Mouse (Mus musculus) embryonic facial prominence, embryonic 10.5 days (tissue): ENCODE measurements around the gene Ciao2a. TPM values are rescaled to one million over a fixed set of nuclear protein-coding genes. Genes with fewer than 3 reads are reported as not detected.

ENCODE experiments used
- DNase-seq: peaks from one replicate; pipeline ENCODE4 v3.0.0-alpha.2; 2017; ENCODE audit warnings: low spot score
- H3K27ac ChIP-seq: fragments of 300-500 bp; sonication (generic); replicated peaks from 2 replicates; pipeline ENCODE4 v1.5.1; 2016; ENCODE audit warnings: mild to moderate bottlenecking
- H3K27me3 ChIP-seq: fragments of 300-500 bp; sonication (generic); replicated peaks from 2 replicates; pipeline ENCODE4 v1.6.1; 2016; ENCODE audit warnings: low read depth, mild to moderate bottlenecking; ENCODE audit not compliant: poor library complexity, severe bottlenecking
- H3K36me3 ChIP-seq: fragments of 300-500 bp; sonication (generic); replicated peaks from 2 replicates; pipeline ENCODE4 v1.6.1; 2016; ENCODE audit warnings: mild to moderate bottlenecking, moderate library complexity
- H3K4me1 ChIP-seq: fragments of 300-500 bp; sonication (generic); 2 replicates; pipeline ENCODE4 v1.6.1; 2016
- H3K4me3 ChIP-seq: fragments of 300-500 bp; sonication (generic); 2 replicates; pipeline ENCODE4 v1.5.1; 2016; ENCODE audit warnings: mild to moderate bottlenecking, moderate library complexity
- H3K9me3 ChIP-seq: fragments of 300-500 bp; sonication (generic); 2 replicates; pipeline ENCODE4 v1.6.1; 2016; ENCODE audit warnings: mild to moderate bottlenecking
- WGBS: fragments of 180-500 bp; shearing (Covaris S2); methylation state at CpG from one replicate; pipeline ENCODE4 v1.1.7; 2016; 5-methylcytosine and 5-hydroxymethylcytosine counted together
- polyA plus RNA-seq: library from polyadenylated mRNA; unstranded; fragments of >200 nt; fragmentation: Nextera tagmentation; extraction: Ambion mirVana; gene quantifications from 2 replicates; pipeline ENCODE4 v1.2.1, GENCODE M21; 2016

The Ciao2a gene
- polyA plus RNA-seq, 1 experiment from 2014 or later = 159 TPM

- WGBS = 79% methylated on average over 6 of the region's 6 CpGs
- H3K27ac ChIP-seq = no peak overlapping the region
- H3K4me1 ChIP-seq = peaks cover 8% of the 10 kb centered on the region
- DNase-seq = no peak
- no peak overlapping the region for H3K4me3 ChIP-seq
- H3K9me3 ChIP-seq = no peaks in the 10 kb centered on the region
- H3K27me3 ChIP-seq = no peaks in the 10 kb centered on the region
- peaks cover 96% of the 10 kb centered on the region for H3K36me3 ChIP-seq
Observed at GRCm38 (mm10) chr9:66102668-66103067, 23.7 kb upstream of the Ciao2a start.

- Histone ChIP-seq H3K36me3 (peaks cover 99% of the 10 kb centered on the region), H3K4me3 (no peak overlapping the region)
Observed at GRCm38 (mm10) chr9:66104601-66105000, 21.8 kb upstream of the Ciao2a start.

GRCm38 (mm10) chr9:66105168-66105567 lies 21.2 kb upstream of the Ciao2a start:
- Histone ChIP-seq H3K27me3 (no peaks in the 10 kb centered on the region), H3K4me3 (no peak overlapping the region), H3K9me3 (no peaks in the 10 kb centered on the region), H3K4me1 (peaks cover 10% of the 10 kb centered on the region), H3K27ac (no peak overlapping the region), H3K36me3 (peaks cover 97% of the 10 kb centered on the region)
- no peak for DNase-seq
- WGBS = 89% methylated on average over 8 of the region's 8 CpGs

More at GRCm38 (mm10) chr9:66104601-66105000, 21.8 kb upstream of the Ciao2a start:
- Histone ChIP-seq H3K27me3 (no peaks in the 10 kb centered on the region), H3K9me3 (no peaks in the 10 kb centered on the region), H3K4me1 (peaks cover 8% of the 10 kb centered on the region), H3K27ac (no peak overlapping the region)
- no peak for DNase-seq
- 96% methylated on average over 4 of the region's 4 CpGs for WGBS

GRCm38 (mm10) chr9:66109574-66109973 lies 16.8 kb upstream of the Ciao2a start:
- no peak for DNase-seq
- no peak overlapping the region for H3K4me3 ChIP-seq
- H3K9me3 ChIP-seq = no peaks in the 10 kb centered on the region
- no peak overlapping the region for H3K27ac ChIP-seq
- WGBS = 97% methylated on average over 1 of the region's 1 CpGs
- H3K27me3 ChIP-seq = no peaks in the 10 kb centered on the region
- H3K36me3 ChIP-seq = peaks cover 77% of the 10 kb centered on the region
- H3K4me1 ChIP-seq = peaks cover 12% of the 10 kb centered on the region

GRCm38 (mm10) chr9:66110126-66110525 lies 16.3 kb upstream of the Ciao2a start:
- H3K27me3 ChIP-seq = no peaks in the 10 kb centered on the region
- no peaks in the 10 kb centered on the region for H3K9me3 ChIP-seq
- peak overlapping the region; percentile 65; the same call in 1 of the 2 replicates for H3K27ac ChIP-seq
- peaks cover 12% of the 10 kb centered on the region for H3K4me1 ChIP-seq
- H3K4me3 ChIP-seq = no peak overlapping the region
- WGBS = 53% methylated on average over 8 of the region's 8 CpGs
- DNase-seq = no peak
- peaks cover 77% of the 10 kb centered on the region for H3K36me3 ChIP-seq

- Histone ChIP-seq H3K27ac (peak overlapping the region; percentile 65; the same call in 1 of the 2 replicates), H3K36me3 (peaks cover 77% of the 10 kb centered on the region), H3K9me3 (no peaks in the 10 kb centered on the region), H3K4me3 (no peak overlapping the region), H3K27me3 (no peaks in the 10 kb centered on the region), H3K4me1 (peaks cover 12% of the 10 kb centered on the region)
- no peak for DNase-seq
- WGBS = 44% methylated on average over 8 of the region's 8 CpGs
Observed at GRCm38 (mm10) chr9:66110611-66111379, 15.6 kb upstream of the Ciao2a start.

- DNase-seq = no peak
- H3K27ac ChIP-seq = no peak overlapping the region
- no peaks in the 10 kb centered on the region for H3K9me3 ChIP-seq
- peaks cover 60% of the 10 kb centered on the region for H3K36me3 ChIP-seq
- H3K27me3 ChIP-seq = no peaks in the 10 kb centered on the region
- H3K4me3 ChIP-seq = no peak overlapping the region
- peaks cover 12% of the 10 kb centered on the region for H3K4me1 ChIP-seq
- 87% methylated on average over 3 of the region's 3 CpGs for WGBS
Observed at GRCm38 (mm10) chr9:66114341-66114740, 12.1 kb upstream of the Ciao2a start.

GRCm38 (mm10) chr9:66116890-66117289 lies 9.5 kb upstream of the Ciao2a start:
- no peaks in the 10 kb centered on the region for H3K27me3 ChIP-seq
- no peak overlapping the region for H3K27ac ChIP-seq
- peaks cover 53% of the 10 kb centered on the region for H3K36me3 ChIP-seq
- DNase-seq = no peak
- no peaks in the 10 kb centered on the region for H3K4me1 ChIP-seq
- no peak overlapping the region for H3K4me3 ChIP-seq
- WGBS = 70% methylated on average over 8 of the region's 8 CpGs
- no peaks in the 10 kb centered on the region for H3K9me3 ChIP-seq

GRCm38 (mm10) chr9:66119498-66119897 lies 6.9 kb upstream of the Ciao2a start:
- peaks cover 12% of the 10 kb centered on the region for H3K4me1 ChIP-seq
- H3K9me3 ChIP-seq = no peaks in the 10 kb centered on the region
- H3K4me3 ChIP-seq = no peak overlapping the region
- H3K27me3 ChIP-seq = no peaks in the 10 kb centered on the region
- no peak for DNase-seq
- H3K36me3 ChIP-seq = peaks cover 41% of the 10 kb centered on the region
- H3K27ac ChIP-seq = no peak overlapping the region
- WGBS = 95% methylated on average over 2 of the region's 2 CpGs

- H3K27me3 ChIP-seq = no peaks in the 10 kb centered on the region
- no peak overlapping the region for H3K27ac ChIP-seq
- H3K4me1 ChIP-seq = peaks cover 17% of the 10 kb centered on the region
- H3K9me3 ChIP-seq = no peaks in the 10 kb centered on the region
- peaks cover 35% of the 10 kb centered on the region for H3K36me3 ChIP-seq
- WGBS = 90% methylated on average over 4 of the region's 4 CpGs
- no peak overlapping the region for H3K4me3 ChIP-seq
- no peak for DNase-seq
Observed at GRCm38 (mm10) chr9:66120106-66120505, 6.3 kb upstream of the Ciao2a start.

- Histone ChIP-seq H3K36me3 (peaks cover 27% of the 10 kb centered on the region), H3K27ac (no peak overlapping the region), H3K4me1 (peaks cover 25% of the 10 kb centered on the region), H3K27me3 (no peaks in the 10 kb centered on the region), H3K4me3 (no peak overlapping the region), H3K9me3 (no peaks in the 10 kb centered on the region)
- 87% methylated on average over 3 of the region's 3 CpGs for WGBS
- no peak for DNase-seq
Observed at GRCm38 (mm10) chr9:66120945-66121344, 5.5 kb upstream of the Ciao2a start.

- H3K36me3 ChIP-seq = peaks cover 22% of the 10 kb centered on the region
- DNase-seq = no peak
- peaks cover 27% of the 10 kb centered on the region for H3K4me1 ChIP-seq
- no peaks in the 10 kb centered on the region for H3K9me3 ChIP-seq
- H3K27ac ChIP-seq = no peak overlapping the region
- H3K27me3 ChIP-seq = no peaks in the 10 kb centered on the region
- no peak overlapping the region for H3K4me3 ChIP-seq
Observed at GRCm38 (mm10) chr9:66121421-66121820, 5.0 kb upstream of the Ciao2a start.

GRCm38 (mm10) chr9:66123648-66124047 lies 2.8 kb upstream of the Ciao2a start:
- H3K27ac ChIP-seq = no peak overlapping the region
- H3K9me3 ChIP-seq = no peaks in the 10 kb centered on the region
- H3K4me1 ChIP-seq = peaks cover 44% of the 10 kb centered on the region
- WGBS = 28% methylated on average over 5 of the region's 5 CpGs
- peaks cover 10% of the 10 kb centered on the region for H3K36me3 ChIP-seq
- peak overlapping the region; percentile 86 for H3K4me3 ChIP-seq
- DNase-seq = no peak
- no peaks in the 10 kb centered on the region for H3K27me3 ChIP-seq
